Mouse (Mus musculus) stomach, postnatal 0 days (tissue): ENCODE measurements around the gene Pnkd.
"Not testable (repeated sequence)": the region's sequence is repeated elsewhere in the genome, so short reads cannot be mapped to it uniquely, and the experiment has no call there.

ENCODE experiments used
- CTCF ChIP-seq: IDR thresholded peaks from 2 replicates; pipeline ENCODE4 v1.5.1; 2016; ENCODE audit warnings: antibody characterized with exemption, low read depth, mild to moderate bottlenecking, moderate library complexity
- EP300 ChIP-seq: optimal IDR thresholded peaks from 2 replicates; pipeline ENCODE3; 2016; ENCODE audit warnings: antibody characterized with exemption

- not testable (repeated sequence) for TF ChIP-seq CTCF, EP300
Observed at GRCm38 (mm10) chr1:74396456-74397222, 111.9 kb downstream of the Pnkd start.
